Mouse (Mus musculus): ENCODE measurements around the gene Galnt10. TPM values are rescaled to one million over a fixed set of nuclear protein-coding genes. Genes with fewer than 3 reads are reported as not detected.

Galnt10 gene
- total RNA-seq, 2 experiments from 2014 or later = 9.0 to 11.1 TPM

- DNase-seq (ENCODE audit: extremely low spot score in 1 of 2, low spot score in 2 of 2) = peak in 1 of 2 experiments; percentile 10
- intact Hi-C loops (cut with DNase I) = no loop called here
Measured at GRCm38 (mm10) chr11:57633006-57633405, 12.2 kb upstream of the Galnt10 start.

GRCm38 (mm10) chr11:57633975-57634585, 11.2 kb upstream of the Galnt10 start:
- intact Hi-C loops (cut with DNase I) = no loop called here
- peak in 1 of 2 experiments; percentile 11 for DNase-seq (ENCODE audit: extremely low spot score in 1 of 2, low spot score in 2 of 2)

GRCm38 (mm10) chr11:57635148-57635547, 10.1 kb upstream of the Galnt10 start:
- intact Hi-C loops (cut with DNase I) = no loop called here
- peak in 1 of 2 experiments; percentile 22 for DNase-seq (ENCODE audit: extremely low spot score in 1 of 2, low spot score in 2 of 2)

- intact Hi-C loops (cut with DNase I) = no loop called here
- DNase-seq (ENCODE audit: extremely low spot score in 1 of 2, low spot score in 2 of 2) = peak in 1 of 2 experiments; percentile 8
Measured at GRCm38 (mm10) chr11:57643691-57644090, 1.6 kb upstream of the Galnt10 start.

- DNase-seq (ENCODE audit: extremely low spot score in 1 of 2, low spot score in 2 of 2) = peak in 1 of 2 experiments; percentile 52
- intact Hi-C loops (cut with DNase I) = loop anchor here (5.0 kb wide), 2 partner anchors 58 to 97 kb away; no protein-coding TSS in a partner anchor
Measured at GRCm38 (mm10) chr11:57644245-57645017, 811 bp upstream of the Galnt10 start.

GRCm38 (mm10) chr11:57645847-57646246, 605 bp downstream of the Galnt10 start:
- intact Hi-C loops (cut with DNase I) = loop anchor here (5.0 kb wide), 2 partner anchors 56 to 99 kb away; no protein-coding TSS in a partner anchor
- peak in 1 of 2 experiments; percentile 11 for DNase-seq (ENCODE audit: extremely low spot score in 1 of 2, low spot score in 2 of 2)

- DNase-seq (ENCODE audit: extremely low spot score in 1 of 2, low spot score in 2 of 2) = peak in 1 of 2 experiments; percentile 9
- intact Hi-C loops (cut with DNase I) = loop anchor here (5.0 kb wide), 2 partner anchors 56 to 99 kb away; no protein-coding TSS in a partner anchor
Measured at GRCm38 (mm10) chr11:57646416-57646815, 1.2 kb downstream of the Galnt10 start.

- intact Hi-C loops (cut with DNase I) = loop anchor here (5.0 kb wide), 2 partner anchors 55 to 100 kb away; no protein-coding TSS in a partner anchor
Measured at GRCm38 (mm10) chr11:57646940-57647339, 1.7 kb downstream of the Galnt10 start.

GRCm38 (mm10) chr11:57647446-57647845, 2.2 kb downstream of the Galnt10 start:
- intact Hi-C loops (cut with DNase I) = loop anchor here (5.0 kb wide), 2 partner anchors 55 to 100 kb away; no protein-coding TSS in a partner anchor
- DNase-seq (ENCODE audit: extremely low spot score in 1 of 2, low spot score in 2 of 2) = peak in 1 of 2 experiments; percentile 12

More at GRCm38 (mm10) chr11:57646940-57647339, 1.7 kb downstream of the Galnt10 start:
- DNase-seq (ENCODE audit: extremely low spot score in 1 of 2, low spot score in 2 of 2) = peak in 1 of 2 experiments; percentile 11

- intact Hi-C loops (cut with DNase I) = loop anchor here (5.0 kb wide), 2 partner anchors 54 to 101 kb away; no protein-coding TSS in a partner anchor
- peak in 1 of 2 experiments; percentile 20 for DNase-seq (ENCODE audit: extremely low spot score in 1 of 2, low spot score in 2 of 2)
Measured at GRCm38 (mm10) chr11:57648196-57648800, 3.1 kb downstream of the Galnt10 start.

GRCm38 (mm10) chr11:57649269-57649668, 4.0 kb downstream of the Galnt10 start:
- peak in 1 of 2 experiments; percentile 9 for DNase-seq (ENCODE audit: extremely low spot score in 1 of 2, low spot score in 2 of 2)
- intact Hi-C loops (cut with DNase I) = loop anchor here (5.0 kb wide), 2 partner anchors 53 to 102 kb away; no protein-coding TSS in a partner anchor

- intact Hi-C loops (cut with DNase I) = loop anchor here (5.0 to 10.0 kb wide), 3 partner anchors 53 to 125 kb away; no protein-coding TSS in a partner anchor
- peak in 1 of 2 experiments; percentile 6 for DNase-seq (ENCODE audit: extremely low spot score in 1 of 2, low spot score in 2 of 2)
Measured at GRCm38 (mm10) chr11:57649671-57650070, 4.4 kb downstream of the Galnt10 start.

GRCm38 (mm10) chr11:57650867-57651266, 5.6 kb downstream of the Galnt10 start:
- intact Hi-C loops (cut with DNase I) = loop anchor here (10.0 kb wide), 1 partner anchor 124 kb away; no protein-coding TSS in a partner anchor
- peak in 1 of 2 experiments; percentile 15 for DNase-seq (ENCODE audit: extremely low spot score in 1 of 2, low spot score in 2 of 2)

GRCm38 (mm10) chr11:57651281-57651810, 6.1 kb downstream of the Galnt10 start:
- peak; percentile 51 to 69 for DNase-seq (ENCODE audit: extremely low spot score in 1 of 2, low spot score in 2 of 2)
- intact Hi-C loops (cut with DNase I) = loop anchor here (10.0 kb wide), 1 partner anchor 123 kb away; no protein-coding TSS in a partner anchor

GRCm38 (mm10) chr11:57652206-57652922, 7.1 kb downstream of the Galnt10 start:
- intact Hi-C loops (cut with DNase I) = loop anchor here (10.0 kb wide), 1 partner anchor 122 kb away; no protein-coding TSS in a partner anchor
- peak in 1 of 2 experiments; percentile 16 for DNase-seq (ENCODE audit: extremely low spot score in 1 of 2, low spot score in 2 of 2)

- intact Hi-C loops (cut with DNase I) = loop anchor here (10.0 kb wide), 1 partner anchor 122 kb away; no protein-coding TSS in a partner anchor
- peak in 1 of 2 experiments; percentile 20 for DNase-seq (ENCODE audit: extremely low spot score in 1 of 2, low spot score in 2 of 2)
Measured at GRCm38 (mm10) chr11:57652923-57653660, 7.8 kb downstream of the Galnt10 start.

- DNase-seq (ENCODE audit: extremely low spot score in 1 of 2, low spot score in 2 of 2) = peak in 1 of 2 experiments; percentile 7
- intact Hi-C loops (cut with DNase I) = loop anchor here (10.0 kb wide), 1 partner anchor 121 kb away; no protein-coding TSS in a partner anchor
Measured at GRCm38 (mm10) chr11:57653796-57654195, 8.6 kb downstream of the Galnt10 start.
